Mouse (Mus musculus): Measurements from ENCODE around the gene Ptpn1.

GRCm38 (mm10) chr2:167978271-167978670, 46.4 kb downstream of the Ptpn1 start:
- TF ChIP-seq CTCF (IDR thresholded peaks at IDR 0.05; ENCODE audit: low read depth, low read length) (no peak), GATA1 (IDR thresholded peaks at IDR 0.05; ENCODE audit: borderline replicate concordance, low read length) (no peak), TAL1 (conservative IDR thresholded peaks at IDR 0.05; ENCODE audit: low read depth, low read length) (no peak)

All from G1E (cell line).